Mouse (Mus musculus) lung, postnatal 10 days (tissue): ENCODE data around the gene Rcl1.

Source experiments
- DNase-seq: peaks from one replicate; pipeline ENCODE4 v3.0.0; 2021

Rcl1 gene

GRCm38 (mm10) chr19:29113746-29114649 lies 12.8 kb downstream of the Rcl1 start:
- no peak for DNase-seq

GRCm38 (mm10) chr19:29116796-29117195 lies 15.6 kb downstream of the Rcl1 start:
- no peak for DNase-seq

- DNase-seq, result no peak
Observed at GRCm38 (mm10) chr19:29118196-29118595, 17.0 kb downstream of the Rcl1 start.

GRCm38 (mm10) chr19:29120311-29120710 lies 19.1 kb downstream of the Rcl1 start:
- no peak for DNase-seq

- no peak for DNase-seq
Observed at GRCm38 (mm10) chr19:29121394-29121793, 20.2 kb downstream of the Rcl1 start.

GRCm38 (mm10) chr19:29124886-29125585 lies 23.9 kb downstream of the Rcl1 start:
- no peak for DNase-seq

- DNase-seq, result no peak
Observed at GRCm38 (mm10) chr19:29126347-29127015, 25.3 kb downstream of the Rcl1 start.

GRCm38 (mm10) chr19:29127331-29127730 lies 26.2 kb downstream of the Rcl1 start:
- no peak for DNase-seq

- DNase-seq, result peak; percentile 59
Observed at GRCm38 (mm10) chr19:29128217-29128616, 27.0 kb downstream of the Rcl1 start.

GRCm38 (mm10) chr19:29129551-29129950 lies 28.4 kb downstream of the Rcl1 start:
- DNase-seq, result no peak

GRCm38 (mm10) chr19:29131171-29131570 lies 30.0 kb downstream of the Rcl1 start:
- DNase-seq, result peak; percentile 16

GRCm38 (mm10) chr19:29134293-29134692 lies 33.1 kb downstream of the Rcl1 start:
- DNase-seq, result no peak

GRCm38 (mm10) chr19:29135172-29135736 lies 34.1 kb downstream of the Rcl1 start:
- DNase-seq, result no peak

GRCm38 (mm10) chr19:29138546-29139270 lies 37.5 kb downstream of the Rcl1 start:
- no peak for DNase-seq

- DNase-seq, result peak; percentile 46
Observed at GRCm38 (mm10) chr19:29139699-29140456, 38.7 kb downstream of the Rcl1 start.

- DNase-seq, result no peak
Observed at GRCm38 (mm10) chr19:29140933-29141332, 39.8 kb downstream of the Rcl1 start.

GRCm38 (mm10) chr19:29142307-29142706 lies 41.1 kb downstream of the Rcl1 start:
- no peak for DNase-seq

GRCm38 (mm10) chr19:29145421-29145820 lies 44.2 kb downstream of the Rcl1 start:
- DNase-seq, result peak; percentile 56

- DNase-seq, result peak; percentile 15
Observed at GRCm38 (mm10) chr19:29146820-29147219, 45.6 kb downstream of the Rcl1 start.

- DNase-seq, result no peak
Observed at GRCm38 (mm10) chr19:29149583-29149982, 48.4 kb downstream of the Rcl1 start.

GRCm38 (mm10) chr19:29150038-29150437 lies 48.9 kb downstream of the Rcl1 start:
- DNase-seq, result no peak

GRCm38 (mm10) chr19:29151443-29151842 lies 50.3 kb downstream of the Rcl1 start:
- no peak for DNase-seq
